Mouse (Mus musculus) cerebellum, adult 2 months (tissue): ENCODE measurements around the gene Chd1l. TPM values are rescaled to one million over a fixed set of nuclear protein-coding genes. Genes with fewer than 3 reads are reported as not detected.

Experiments used
- DNase-seq, 2 experiments: peaks; one replicate each; pipeline ENCODE4 v3.0.0; 2021
- H3K27ac ChIP-seq: fragments of 200-500 bp; 2 replicates; pipeline ENCODE4 v1.5.1; 2012; ENCODE audit warnings: low read length, control low read depth, inconsistent platforms; ENCODE audit not compliant: insufficient read depth
- H3K27me3 ChIP-seq: fragments of 200-500 bp; 2 replicates; pipeline ENCODE4 v1.6.1; 2012; ENCODE audit warnings: inconsistent platforms, mild to moderate bottlenecking, low read length, moderate library complexity; ENCODE audit not compliant: control insufficient read depth, insufficient read depth
- H3K4me1 ChIP-seq: fragments of 200-500 bp; 2 replicates; pipeline ENCODE4 v1.6.1; 2011; ENCODE audit warnings: low read length; ENCODE audit not compliant: control insufficient read depth, insufficient read depth
- H3K4me3 ChIP-seq: fragments of 200-500 bp; replicated peaks from 2 replicates; pipeline ENCODE3; 2011; ENCODE audit warnings: mild to moderate bottlenecking, low read depth, low read length, control low read depth; ENCODE audit not compliant: insufficient read depth
- CTCF ChIP-seq: fragments of 200-500 bp; IDR thresholded peaks from 2 replicates; pipeline ENCODE4 v1.5.1; 2011; ENCODE audit warnings: low read depth, mild to moderate bottlenecking, control low read depth, low read length, moderate library complexity, borderline replicate concordance; ENCODE audit not compliant: insufficient read depth
- POLR2A ChIP-seq: fragments of 200-500 bp; IDR thresholded peaks from 2 replicates; pipeline ENCODE4 v1.6.1; 2011; ENCODE audit warnings: low read length, control low read depth, borderline replicate concordance; ENCODE audit not compliant: insufficient read depth
- WGBS: fragments of 180-500 bp; shearing (Covaris S2); methylation state at CpG from one replicate; pipeline ENCODE4 v1.1.7; 2018; 5-methylcytosine and 5-hydroxymethylcytosine counted together
- polyA plus RNA-seq: library from polyadenylated mRNA; depleted of rRNA; stranded (reverse); fragments of >200 nt; gene quantifications from 2 replicates; pipeline ENCODE4 v1.2.3, GENCODE M21; 2012

Chd1l gene
- polyA plus RNA-seq, 1 experiment = 7.6 TPM

- WGBS = 35% methylated on average over 1 of the region's 1 CpGs
- Histone ChIP-seq H3K4me3 (no peak overlapping the region), H3K27ac (no peak overlapping the region), H3K4me1 (no peaks in the 10 kb centered on the region), H3K27me3 (no peaks in the 10 kb centered on the region; the same call in 1 of the 2 replicates)
- no peak for TF ChIP-seq POLR2A
- no peak for TF ChIP-seq CTCF
- no peak for DNase-seq
These were observed 5.2 kb upstream of the Chd1l start for GRCm38 (mm10) chr3:97615154-97615553.

GRCm38 (mm10) chr3:97611021-97611420, 1.0 kb upstream of the Chd1l start:
- Histone ChIP-seq H3K27me3 (no peaks in the 10 kb centered on the region; the same call in 1 of the 2 replicates), H3K4me3 (no peak overlapping the region), H3K4me1 (no peaks in the 10 kb centered on the region), H3K27ac (no peak overlapping the region)
- TF ChIP-seq CTCF (no peak), POLR2A (no peak)
- DNase-seq = no peak
- WGBS = 91% methylated on average over 6 of the region's 6 CpGs

- Histone ChIP-seq H3K4me1 (no peaks in the 10 kb centered on the region), H3K27me3 (no peaks in the 10 kb centered on the region; the same call in 1 of the 2 replicates), H3K4me3 (peak overlapping the region; percentile 67), H3K27ac (no peak overlapping the region)
- TF ChIP-seq POLR2A (no peak), CTCF (no peak)
- WGBS = 3% methylated on average over 20 of the region's 20 CpGs
- peak; percentile 37 to 38 for DNase-seq
These were observed 680 bp downstream of the Chd1l start for GRCm38 (mm10) chr3:97609201-97609844.

GRCm38 (mm10) chr3:97600050-97600832, 9.8 kb downstream of the Chd1l start:
- DNase-seq = no peak
- no peaks in the 10 kb centered on the region for H3K4me1 ChIP-seq
- H3K27ac ChIP-seq = no peak overlapping the region
- no peak for TF ChIP-seq CTCF
- TF ChIP-seq POLR2A = no peak
- H3K27me3 ChIP-seq = no peaks in the 10 kb centered on the region
- WGBS = 95% methylated on average over 3 of the region's 3 CpGs
- no peak overlapping the region for H3K4me3 ChIP-seq

GRCm38 (mm10) chr3:97596796-97597195, 13.2 kb downstream of the Chd1l start:
- WGBS = 88% methylated on average over 8 of the region's 8 CpGs
- TF ChIP-seq CTCF (no peak), POLR2A (no peak)
- H3K27me3 ChIP-seq = no peaks in the 10 kb centered on the region
- H3K27ac ChIP-seq = no peak overlapping the region
- no peaks in the 10 kb centered on the region for H3K4me1 ChIP-seq
- DNase-seq = no peak
- H3K4me3 ChIP-seq = no peak overlapping the region

GRCm38 (mm10) chr3:97595066-97595465, 14.9 kb downstream of the Chd1l start:
- 93% methylated on average over 6 of the region's 6 CpGs for WGBS
- no peak for TF ChIP-seq POLR2A
- no peak for TF ChIP-seq CTCF

GRCm38 (mm10) chr3:97594140-97594539, 15.9 kb downstream of the Chd1l start:
- Histone ChIP-seq H3K27ac (no peak overlapping the region), H3K4me1 (no peaks in the 10 kb centered on the region), H3K27me3 (no peaks in the 10 kb centered on the region), H3K4me3 (no peak overlapping the region)
- TF ChIP-seq CTCF = no peak
- TF ChIP-seq POLR2A = no peak
- WGBS = 94% methylated on average over 13 of the region's 13 CpGs
- DNase-seq = no peak

More at GRCm38 (mm10) chr3:97595066-97595465, 14.9 kb downstream of the Chd1l start:
- Histone ChIP-seq H3K4me1 (no peaks in the 10 kb centered on the region), H3K27me3 (no peaks in the 10 kb centered on the region), H3K27ac (no peak overlapping the region), H3K4me3 (no peak overlapping the region)
- no peak for DNase-seq

GRCm38 (mm10) chr3:97593089-97593488, 16.9 kb downstream of the Chd1l start:
- TF ChIP-seq CTCF (no peak), POLR2A (no peak)
- no peak for DNase-seq
- H3K27ac ChIP-seq = no peak overlapping the region
- H3K4me3 ChIP-seq = no peak overlapping the region
- H3K27me3 ChIP-seq = no peaks in the 10 kb centered on the region
- WGBS = 74% methylated on average over 5 of the region's 5 CpGs
- H3K4me1 ChIP-seq = no peaks in the 10 kb centered on the region
